Comparison of ENCODE assay signal across 8 mouse cellular contexts in the genomic region with DNA sequence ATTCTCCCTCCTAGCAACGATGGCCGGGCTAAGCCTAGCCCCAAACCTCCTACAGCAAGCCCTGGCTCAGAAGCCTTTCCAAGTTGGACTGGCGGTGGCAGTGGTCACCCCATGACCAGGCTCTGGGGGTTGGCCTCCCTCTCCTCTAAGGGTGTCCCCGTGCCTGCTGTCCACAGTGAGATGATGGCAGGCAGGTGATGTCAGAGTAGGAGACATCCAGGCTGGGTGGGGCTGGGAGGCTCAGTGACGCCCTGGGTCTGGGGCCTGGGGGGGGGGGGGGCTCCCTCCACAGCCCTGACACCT. TPM values are rescaled to one million over a fixed set of nuclear protein-coding genes. Genes with fewer than 3 reads are reported as not detected.
DNase-seq lines count a peak whose midpoint lies in the region; ATAC-seq and TF ChIP-seq lines count a peak whose summit lies in the region.

No protein-coding gene starts in this region.

- TF ChIP-seq POLR2A in cortical plate, adult 2 months (IDR thresholded peaks at IDR 0.05; ENCODE audit: extremely low read depth, insufficient read depth, low read length), result 0 out of 2 replicates have a peak, but pooled peaks have one; percentile 0

- intact Hi-C loops in heart, postnatal 36 days (cut with DNase I), result no loop called here

- peak overlapping the region; percentile 99 for H3K4me2 ChIP-seq in heart, embryonic 15.5 days
- peak overlapping the region; percentile 84 for H3K4me2 ChIP-seq in hindbrain, embryonic 14.5 days (replicated peaks)
- peak overlapping the region; percentile 99 for H3K4me2 ChIP-seq in midbrain, embryonic 12.5 days (replicated peaks)

- H3K4me1 ChIP-seq in heart, embryonic 15.5 days (replicated peaks), result peaks cover 27% of the 10 kb centered on the region
- H3K4me1 ChIP-seq in cortical plate, adult 2 months (ENCODE audit: control insufficient read depth, insufficient read depth, low read length), result peaks cover 1% of the 10 kb centered on the region; the same call in 1 of the 2 replicates
- H3K4me1 ChIP-seq in hindbrain, embryonic 14.5 days (replicated peaks; ENCODE audit: control insufficient read depth, insufficient read depth, low read length), result peaks cover 38% of the 10 kb centered on the region
- peaks cover 27% of the 10 kb centered on the region for H3K4me1 ChIP-seq in midbrain, embryonic 12.5 days

- no peaks in the 10 kb centered on the region for H3K9me3 ChIP-seq in heart, embryonic 15.5 days (replicated peaks)
- H3K9me3 ChIP-seq in hindbrain, embryonic 14.5 days (ENCODE audit: control insufficient read depth, low read length), result no peaks in the 10 kb centered on the region
- no peaks in the 10 kb centered on the region for H3K9me3 ChIP-seq in midbrain, embryonic 12.5 days

- H3K4me3 ChIP-seq in heart, embryonic 15.5 days, result peak overlapping the region; percentile 84
- H3K4me3 ChIP-seq in cortical plate, adult 2 months (ENCODE audit: insufficient read depth, low read length), result peak overlapping the region; percentile 63
- peak overlapping the region; percentile 89 for H3K4me3 ChIP-seq in hindbrain, embryonic 14.5 days (replicated peaks; ENCODE audit: low read length)
- H3K4me3 ChIP-seq in midbrain, embryonic 12.5 days, result peak overlapping the region; percentile 87

- no peak for ATAC-seq in heart, embryonic 15.5 days (replicated peaks; ENCODE audit: insufficient number of reproducible peaks, insufficient read depth, low FRiP score, low read depth)
- ATAC-seq in hindbrain, embryonic 14.5 days (ENCODE audit: low FRiP score), result peak; percentile 7; the same call in 1 of the 2 replicates
- ATAC-seq in midbrain, embryonic 12.5 days (ENCODE audit: low FRiP score, low read depth), result peak; percentile 53

- H3K9ac ChIP-seq in heart, embryonic 15.5 days, result peak overlapping the region; percentile 81; the same call in 1 of the 2 replicates
- peak overlapping the region; percentile 94 for H3K9ac ChIP-seq in hindbrain, embryonic 14.5 days
- H3K9ac ChIP-seq in midbrain, embryonic 12.5 days (replicated peaks), result peak overlapping the region; percentile 79

- peaks cover 17% of the 10 kb centered on the region for H3K27me3 ChIP-seq in heart, embryonic 15.5 days
- peaks cover 11% of the 10 kb centered on the region for H3K27me3 ChIP-seq in hindbrain, embryonic 14.5 days (ENCODE audit: control insufficient read depth, insufficient read depth, low read length)
- peaks cover 69% of the 10 kb centered on the region for H3K27me3 ChIP-seq in midbrain, embryonic 12.5 days

- TF ChIP-seq CTCF in cortical plate, adult 2 months (IDR thresholded peaks at IDR 0.05; ENCODE audit: extremely low read depth, insufficient read depth, low read length), result no peak

- H3K27ac ChIP-seq in heart, embryonic 15.5 days, result no peak overlapping the region
- H3K27ac ChIP-seq in cortical plate, adult 2 months (ENCODE audit: insufficient read depth, low read length), result peak overlapping the region; percentile 15; the same call in 1 of the 2 replicates
- H3K27ac ChIP-seq in hindbrain, embryonic 14.5 days, result peak overlapping the region; percentile 76; the same call in 1 of the 2 replicates
- H3K27ac ChIP-seq in midbrain, embryonic 12.5 days (replicated peaks), result no peak overlapping the region

- no peaks in the 10 kb centered on the region for H3K36me3 ChIP-seq in heart, embryonic 15.5 days
- peaks cover 23% of the 10 kb centered on the region for H3K36me3 ChIP-seq in hindbrain, embryonic 14.5 days (replicated peaks; ENCODE audit: control insufficient read depth, insufficient read depth)
- no peaks in the 10 kb centered on the region for H3K36me3 ChIP-seq in midbrain, embryonic 12.5 days

- 21% methylated on average over 5 of the region's 5 CpGs for WGBS in heart, embryonic 15.5 days
- 9% methylated on average over 5 of the region's 5 CpGs for WGBS in hindbrain, embryonic 14.5 days
- WGBS in midbrain, embryonic 12.5 days, result 3% methylated on average over 5 of the region's 5 CpGs

- DNase-seq in heart, postnatal 36 days, result no peak
- DNase-seq in hindbrain, embryonic 14.5 days (ENCODE audit: low spot score), result no peak
- DNase-seq in urinary bladder, adult 18-20 months (ENCODE audit: low spot score in 2 of 2), result no peak
- DNase-seq in ovary, postnatal 10 days (ENCODE audit: low spot score), result no peak
- no peak for DNase-seq in layer of hippocampus, postnatal 25 days (ENCODE audit: extremely low spot score in 1 of 2, low spot score in 1 of 2)

RNA-seq across cellular contexts. Expression of gene Cep170b, which starts 2.7 kb away (rescaled TPM):
- 4.8 and 7.9 TPM in 2 replicates for polyA plus RNA-seq in heart, embryonic 15.5 days (2015; fragmentation: Nextera tagmentation; extraction: Ambion mirVana)
- total RNA-seq in heart, postnatal 36 days (2021), result 10 to 100 TPM in 1 of 2 experiments, 1 to 10 TPM in 1; 9.2 to 11.3 TPM
- 129 and 131 TPM in 2 replicates for polyA plus RNA-seq in cortical plate, adult 2 months (2012; rRNA removed)
- polyA plus RNA-seq in hindbrain, embryonic 14.5 days (2014; fragmentation: Nextera tagmentation; extraction: Ambion mirVana), result 39.5 and 41.9 TPM in 2 replicates
- polyA plus RNA-seq in midbrain, embryonic 12.5 days (2016; fragmentation: Nextera tagmentation; extraction: Ambion mirVana), result 15.0 and 16.8 TPM in 2 replicates
- total RNA-seq in layer of hippocampus, postnatal 25 days (2021), result 100 to 1,000 TPM; 180 to 192 TPM

RNA-seq across cellular contexts. Expression of gene Pld4, which starts 37.5 kb away (rescaled TPM):
- polyA plus RNA-seq in heart, embryonic 15.5 days (2015; fragmentation: Nextera tagmentation; extraction: Ambion mirVana), result 7.2 and 34.0 TPM in 2 replicates
- 1 to 10 TPM; 6.1 to 8.9 TPM for total RNA-seq in heart, postnatal 36 days (2021)
- polyA plus RNA-seq in cortical plate, adult 2 months (2012; rRNA removed), result 16.3 and 18.9 TPM in 2 replicates
- polyA plus RNA-seq in hindbrain, embryonic 14.5 days (2014; fragmentation: Nextera tagmentation; extraction: Ambion mirVana), result 7.1 and 7.9 TPM in 2 replicates
- polyA plus RNA-seq in midbrain, embryonic 12.5 days (2016; fragmentation: Nextera tagmentation; extraction: Ambion mirVana), result 4.7 and 6.7 TPM in 2 replicates
- 10 to 100 TPM; 11.1 to 11.9 TPM for total RNA-seq in layer of hippocampus, postnatal 25 days (2021)

RNA-seq across cellular contexts. Expression of gene Zbtb42, which starts 44.4 kb away (rescaled TPM):
- polyA plus RNA-seq in heart, embryonic 15.5 days (2015; fragmentation: Nextera tagmentation; extraction: Ambion mirVana), result 4.8 and 7.6 TPM in 2 replicates
- 1 to 10 TPM; 4.7 to 5.7 TPM for total RNA-seq in heart, postnatal 36 days (2021)
- 1.3 and 1.7 TPM in 2 replicates for polyA plus RNA-seq in cortical plate, adult 2 months (2012; rRNA removed)
- 2.2 and 4.7 TPM in 2 replicates for polyA plus RNA-seq in hindbrain, embryonic 14.5 days (2014; fragmentation: Nextera tagmentation; extraction: Ambion mirVana)
- 5.2 and 7.3 TPM in 2 replicates for polyA plus RNA-seq in midbrain, embryonic 12.5 days (2016; fragmentation: Nextera tagmentation; extraction: Ambion mirVana)
- under 1 TPM; 0.40 to 0.76 TPM for total RNA-seq in layer of hippocampus, postnatal 25 days (2021)

RNA-seq across cellular contexts. Expression of gene Akt1, which starts 48.3 kb away (rescaled TPM):
- 139 and 169 TPM in 2 replicates for polyA plus RNA-seq in heart, embryonic 15.5 days (2015; fragmentation: Nextera tagmentation; extraction: Ambion mirVana)
- 100 to 1,000 TPM; 184 to 212 TPM for total RNA-seq in heart, postnatal 36 days (2021)
- 168 and 178 TPM in 2 replicates for polyA plus RNA-seq in cortical plate, adult 2 months (2012; rRNA removed)
- polyA plus RNA-seq in hindbrain, embryonic 14.5 days (2014; fragmentation: Nextera tagmentation; extraction: Ambion mirVana), result 69.2 and 70.3 TPM in 2 replicates
- 74.7 and 80.0 TPM in 2 replicates for polyA plus RNA-seq in midbrain, embryonic 12.5 days (2016; fragmentation: Nextera tagmentation; extraction: Ambion mirVana)
- total RNA-seq in layer of hippocampus, postnatal 25 days (2021), result 100 to 1,000 TPM; 147 to 158 TPM

Comparison
In these comparisons a context has a peak if more than half of its experiments do, and no peak if none do; other contexts are left out.
1. H3K27ac ChIP-seq: peak in cortical plate, adult 2 months (single experiment) and hindbrain, embryonic 14.5 days (single experiment); none in heart, embryonic 15.5 days (single experiment) and midbrain, embryonic 12.5 days (single experiment).
2. Peak in every context shown above with its lines, with median percentiles within 50 percentile points of each other: H3K4me2 ChIP-seq, H3K4me3 ChIP-seq and H3K9ac ChIP-seq.